Mouse (Mus musculus) neural tube, embryonic 14.5 days (tissue): ENCODE data around the gene Atxn1. TPM values are rescaled to one million over a fixed set of nuclear protein-coding genes. Genes with fewer than 3 reads are reported as not detected.

ENCODE experiments used
- ATAC-seq: fragments of 200-750 bp; cut with Nextera tagmentation; 2 replicates; pipeline ENCODE4 v1.8.0; 2017; ENCODE audit warnings: low read depth, mild to moderate bottlenecking, moderate TSS enrichment, moderate library complexity
- H3K27ac ChIP-seq: fragments of 300-500 bp; sonication (generic); 2 replicates; pipeline ENCODE4 v1.5.1; 2014; ENCODE audit warnings: low read depth, mild to moderate bottlenecking, control low read depth, low read length, moderate library complexity, mixed read lengths
- H3K27me3 ChIP-seq: fragments of 300-500 bp; sonication (generic); 2 replicates; pipeline ENCODE4 v1.6.1; 2014; ENCODE audit warnings: low read length; ENCODE audit not compliant: control insufficient read depth, insufficient read depth
- H3K36me3 ChIP-seq: fragments of 300-500 bp; sonication (generic); 2 replicates; pipeline ENCODE4 v1.6.1; 2014; ENCODE audit warnings: low read length, mixed read lengths; ENCODE audit not compliant: control insufficient read depth, insufficient read depth
- H3K4me1 ChIP-seq: fragments of 300-500 bp; sonication (generic); 2 replicates; pipeline ENCODE4 v1.6.1; 2014; ENCODE audit warnings: low read length; ENCODE audit not compliant: control insufficient read depth, insufficient read depth
- H3K4me2 ChIP-seq: fragments of 300-500 bp; sonication (generic); 2 replicates; pipeline ENCODE4 v1.6.1; 2014; ENCODE audit warnings: mild to moderate bottlenecking, low read depth, low read length, control low read depth
- H3K4me3 ChIP-seq: fragments of 300-500 bp; sonication (generic); 2 replicates; pipeline ENCODE4 v1.5.1; 2014; ENCODE audit warnings: low read depth, low read length, control low read depth, mixed read lengths
- H3K9ac ChIP-seq: fragments of 300-500 bp; sonication (generic); replicated peaks from 2 replicates; pipeline ENCODE4 v1.6.1; 2014; ENCODE audit warnings: low read depth, mild to moderate bottlenecking, control low read depth, low read length, mixed read lengths
- H3K9me3 ChIP-seq: fragments of 300-500 bp; sonication (generic); 2 replicates; pipeline ENCODE4 v1.6.1; 2016; ENCODE audit warnings: low read length; ENCODE audit not compliant: control insufficient read depth
- WGBS: fragments of 180-500 bp; shearing (Covaris S2); extraction: QIAGEN DNeasy Blood & Tissue Kit; methylation state at CpG from one replicate; pipeline ENCODE4 v1.1.7; 2014; 5-methylcytosine and 5-hydroxymethylcytosine counted together
- polyA plus RNA-seq: library from polyadenylated mRNA; unstranded; fragments of >200 nt; fragmentation: Nextera tagmentation; extraction: Ambion mirVana; gene quantifications from 2 replicates; pipeline ENCODE4 v1.2.1, GENCODE M21; 2014

Atxn1 gene
- polyA plus RNA-seq, 1 experiment from 2014 or later, result 9.4 TPM

- Histone ChIP-seq H3K4me2 (no peak overlapping the region), H3K9ac (no peak overlapping the region), H3K27me3 (no peaks in the 10 kb centered on the region), H3K9me3 (no peaks in the 10 kb centered on the region), H3K4me3 (no peak overlapping the region), H3K27ac (no peak overlapping the region), H3K4me1 (no peaks in the 10 kb centered on the region), H3K36me3 (no peaks in the 10 kb centered on the region)
- WGBS, result 77% methylated on average over 7 of the region's 7 CpGs
- ATAC-seq, result no peak
Observed at GRCm38 (mm10) chr13:45924555-45924954, 40.3 kb downstream of the Atxn1 start.

GRCm38 (mm10) chr13:45923086-45923485, 41.7 kb downstream of the Atxn1 start:
- H3K4me3 ChIP-seq, result no peak overlapping the region
- 100% methylated on average over 1 of the region's 1 CpGs for WGBS
- no peaks in the 10 kb centered on the region for H3K9me3 ChIP-seq
- ATAC-seq, result no peak
- H3K4me1 ChIP-seq, result no peaks in the 10 kb centered on the region
- no peak overlapping the region for H3K4me2 ChIP-seq
- no peak overlapping the region for H3K27ac ChIP-seq
- H3K9ac ChIP-seq, result no peak overlapping the region
- H3K27me3 ChIP-seq, result no peaks in the 10 kb centered on the region
- no peaks in the 10 kb centered on the region for H3K36me3 ChIP-seq

- Histone ChIP-seq H3K27ac (no peak overlapping the region), H3K4me2 (no peak overlapping the region), H3K9me3 (no peaks in the 10 kb centered on the region), H3K4me3 (no peak overlapping the region), H3K4me1 (no peaks in the 10 kb centered on the region), H3K36me3 (no peaks in the 10 kb centered on the region), H3K27me3 (no peaks in the 10 kb centered on the region), H3K9ac (no peak overlapping the region)
- 63% methylated on average over 9 of the region's 9 CpGs for WGBS
- no peak for ATAC-seq
Observed at GRCm38 (mm10) chr13:45922467-45922866, 42.3 kb downstream of the Atxn1 start.

- 0 out of 2 replicates have a peak, but pooled peaks cover 2% of the 10 kb centered on the region for H3K4me1 ChIP-seq
- no peak overlapping the region for H3K27ac ChIP-seq
- H3K27me3 ChIP-seq, result no peaks in the 10 kb centered on the region
- ATAC-seq, result no peak
- no peak overlapping the region for H3K9ac ChIP-seq
- no peak overlapping the region for H3K4me2 ChIP-seq
- WGBS, result 95% methylated on average over 13 of the region's 15 CpGs
- no peak overlapping the region for H3K4me3 ChIP-seq
- no peaks in the 10 kb centered on the region for H3K36me3 ChIP-seq
- H3K9me3 ChIP-seq, result no peaks in the 10 kb centered on the region
Observed at GRCm38 (mm10) chr13:45918956-45919711, 45.7 kb downstream of the Atxn1 start.

- H3K4me1 ChIP-seq, result 0 out of 2 replicates have a peak, but pooled peaks cover 2% of the 10 kb centered on the region
- H3K9me3 ChIP-seq, result no peaks in the 10 kb centered on the region
- H3K36me3 ChIP-seq, result no peaks in the 10 kb centered on the region
- H3K4me2 ChIP-seq, result no peak overlapping the region
- H3K9ac ChIP-seq, result no peak overlapping the region
- H3K27ac ChIP-seq, result no peak overlapping the region
- no peak for ATAC-seq
- no peak overlapping the region for H3K4me3 ChIP-seq
- H3K27me3 ChIP-seq, result no peaks in the 10 kb centered on the region
- 74% methylated on average over 12 of the region's 12 CpGs for WGBS
Observed at GRCm38 (mm10) chr13:45918006-45918380, 46.8 kb downstream of the Atxn1 start.

- no peak overlapping the region for H3K27ac ChIP-seq
- H3K4me3 ChIP-seq, result no peak overlapping the region
- H3K27me3 ChIP-seq, result no peaks in the 10 kb centered on the region
- WGBS, result 90% methylated on average over 21 of the region's 21 CpGs
- 0 out of 2 replicates have a peak, but pooled peaks cover 2% of the 10 kb centered on the region for H3K4me1 ChIP-seq
- ATAC-seq, result no peak
- H3K4me2 ChIP-seq, result no peak overlapping the region
- no peaks in the 10 kb centered on the region for H3K9me3 ChIP-seq
- no peaks in the 10 kb centered on the region for H3K36me3 ChIP-seq
- H3K9ac ChIP-seq, result no peak overlapping the region
Observed at GRCm38 (mm10) chr13:45917058-45918005, 47.5 kb downstream of the Atxn1 start.

- Histone ChIP-seq H3K4me2 (no peak overlapping the region), H3K27me3 (no peaks in the 10 kb centered on the region), H3K27ac (no peak overlapping the region), H3K9ac (no peak overlapping the region), H3K4me3 (no peak overlapping the region), H3K4me1 (0 out of 2 replicates have a peak, but pooled peaks cover 2% of the 10 kb centered on the region), H3K36me3 (peaks cover 3% of the 10 kb centered on the region; the same call in 1 of the 2 replicates), H3K9me3 (no peaks in the 10 kb centered on the region)
- 91% methylated on average over 3 of the region's 3 CpGs for WGBS
- no peak for ATAC-seq
Observed at GRCm38 (mm10) chr13:45915921-45916320, 48.9 kb downstream of the Atxn1 start.

GRCm38 (mm10) chr13:45915026-45915425, 49.8 kb downstream of the Atxn1 start:
- no peak overlapping the region for H3K27ac ChIP-seq
- H3K4me1 ChIP-seq, result 0 out of 2 replicates have a peak, but pooled peaks cover 2% of the 10 kb centered on the region
- H3K9me3 ChIP-seq, result no peaks in the 10 kb centered on the region
- no peak overlapping the region for H3K9ac ChIP-seq
- 81% methylated on average over 2 of the region's 2 CpGs for WGBS
- H3K27me3 ChIP-seq, result no peaks in the 10 kb centered on the region
- H3K4me2 ChIP-seq, result no peak overlapping the region
- no peak for ATAC-seq
- peaks cover 3% of the 10 kb centered on the region; the same call in 1 of the 2 replicates for H3K36me3 ChIP-seq
- H3K4me3 ChIP-seq, result no peak overlapping the region

- Histone ChIP-seq H3K9ac (no peak overlapping the region), H3K9me3 (no peaks in the 10 kb centered on the region), H3K4me3 (no peak overlapping the region), H3K27ac (no peak overlapping the region), H3K36me3 (peaks cover 3% of the 10 kb centered on the region; the same call in 1 of the 2 replicates), H3K4me1 (0 out of 2 replicates have a peak, but pooled peaks cover 2% of the 10 kb centered on the region), H3K27me3 (no peaks in the 10 kb centered on the region), H3K4me2 (no peak overlapping the region)
- 71% methylated on average over 3 of the region's 3 CpGs for WGBS
- ATAC-seq, result no peak
Observed at GRCm38 (mm10) chr13:45914117-45914516, 50.7 kb downstream of the Atxn1 start.
